Mouse (Mus musculus) heart, adult 2 months (tissue): ENCODE results near the gene Slc2a5.

ENCODE experiments used
- CTCF ChIP-seq: fragments of 200-600 bp; IDR thresholded peaks from 2 replicates; pipeline ENCODE4 v1.8.1; 2022; ENCODE audit warnings: antibody characterized with exemption, mild to moderate bottlenecking, moderate library complexity
- EP300 ChIP-seq: fragments of 200-500 bp; IDR thresholded peaks from 2 replicates; pipeline ENCODE4 v1.6.1; 2011; ENCODE audit warnings: low read depth, low read length, control low read depth; ENCODE audit not compliant: insufficient read depth
- POLR2A ChIP-seq: fragments of 200-500 bp; IDR thresholded peaks from 2 replicates; pipeline ENCODE4 v1.6.1; 2011; ENCODE audit warnings: mild to moderate bottlenecking, low read depth, low read length, control low read depth; ENCODE audit not compliant: insufficient read depth

GRCm38 (mm10) chr4:150137368-150138083, 18.4 kb downstream of the Slc2a5 start:
- no peak for TF ChIP-seq CTCF
- TF ChIP-seq POLR2A = no peak
- no peak for TF ChIP-seq EP300
